Mouse (Mus musculus) ES-E14 (cell line): ENCODE measurements around the gene Gpr84. TPM values are rescaled to one million over a fixed set of nuclear protein-coding genes. Genes with fewer than 3 reads are reported as not detected.

ENCODE experiments used
- DNase-seq: peaks from one replicate; pipeline ENCODE4 v3.0.0-alpha.2; 2013; ENCODE audit warnings: low read depth, low spot score
- H3K27ac ChIP-seq: 2 replicates; pipeline ENCODE4 v1.5.1; 2012; ENCODE audit warnings: low read depth, mild to moderate bottlenecking, low read length, moderate library complexity, mixed read lengths; ENCODE audit not compliant: poor library complexity, insufficient read depth, severe bottlenecking
- H3K36me3 ChIP-seq: 2 replicates; pipeline ENCODE4 v1.6.1; 2012; ENCODE audit warnings: mild to moderate bottlenecking, low read length, moderate library complexity, mixed read lengths; ENCODE audit not compliant: control insufficient read depth, poor library complexity, insufficient read depth, severe bottlenecking
- H3K4me1 ChIP-seq, 2 experiments: fragments of 150-350 bp in 1 of 2; sonication (generic) in 1 of 2; 2 replicates each; pipeline ENCODE4 v1.6.1; 2012; ENCODE audit warnings: low read length in 2 of 2, mild to moderate bottlenecking in 1 of 2, mixed read lengths in 1 of 2; ENCODE audit not compliant: control insufficient read depth in 2 of 2, insufficient read depth in 2 of 2, poor library complexity in 1 of 2
- H3K4me3 ChIP-seq, 2 experiments: fragments of 150-350 bp in 1 of 2; sonication (generic) in 1 of 2; 2 replicates each; pipeline ENCODE4 v1.5.1; 2012; ENCODE audit warnings: low read length in 2 of 2, low read depth in 1 of 2, mild to moderate bottlenecking in 1 of 2, mixed read lengths in 1 of 2; ENCODE audit not compliant: insufficient read depth in 1 of 2, poor library complexity in 1 of 2, severe bottlenecking in 1 of 2
- H3K9ac ChIP-seq: 2 replicates; pipeline ENCODE4 v1.6.1; 2012; ENCODE audit warnings: low read depth, mild to moderate bottlenecking, low read length, mixed read lengths; ENCODE audit not compliant: poor library complexity, insufficient read depth, severe bottlenecking
- H3K9me3 ChIP-seq: fragments of 150-350 bp; sonication (generic); 2 replicates; pipeline ENCODE4 v1.6.1; 2012; ENCODE audit warnings: low read depth, mild to moderate bottlenecking, low read length; ENCODE audit not compliant: control insufficient read depth, insufficient read depth
- CHD2 ChIP-seq: IDR thresholded peaks from 2 replicates; pipeline ENCODE4 v1.6.1; 2014; ENCODE audit warnings: mild to moderate bottlenecking, low read depth, low read length, inconsistent platforms
- HCFC1 ChIP-seq: IDR thresholded peaks from 2 replicates; pipeline ENCODE4 v1.6.1; 2012; ENCODE audit warnings: low read length, inconsistent platforms, borderline replicate concordance; ENCODE audit not compliant: insufficient read depth
- MAFK ChIP-seq: IDR thresholded peaks from 2 replicates; pipeline ENCODE4 v1.6.1; 2014; ENCODE audit warnings: mild to moderate bottlenecking, low read depth, low read length, inconsistent platforms; ENCODE audit not compliant: insufficient read depth
- ZC3H11A ChIP-seq: IDR thresholded peaks from 2 replicates; pipeline ENCODE4 v1.6.1; 2012; ENCODE audit warnings: low read depth, mild to moderate bottlenecking, inconsistent platforms, low read length, borderline replicate concordance
- ZNF384 ChIP-seq: IDR thresholded peaks from 2 replicates; pipeline ENCODE4 v1.6.1; 2012; ENCODE audit warnings: low read depth, low read length, inconsistent platforms
- in situ Hi-C, 2 experiments: fragments of 600-800 bp; cut with MboI; formaldehyde crosslinking; loops; one replicate each; pipeline ENCODE4 v1.15.1; 2025; ENCODE audit warnings: low sequenced_read_pairs in 2 of 2, inconsistent platforms in 1 of 2; ENCODE audit not compliant: unreplicated experiment in 2 of 2
- total RNA-seq: library from RNA; depleted of rRNA; stranded (reverse); fragments of 300-350 nt; gene quantifications from 2 replicates; pipeline ENCODE4 v1.2.3, GENCODE M21; 2012

The Gpr84 gene
- total RNA-seq, 1 experiment: 0.40 TPM

DNA sequence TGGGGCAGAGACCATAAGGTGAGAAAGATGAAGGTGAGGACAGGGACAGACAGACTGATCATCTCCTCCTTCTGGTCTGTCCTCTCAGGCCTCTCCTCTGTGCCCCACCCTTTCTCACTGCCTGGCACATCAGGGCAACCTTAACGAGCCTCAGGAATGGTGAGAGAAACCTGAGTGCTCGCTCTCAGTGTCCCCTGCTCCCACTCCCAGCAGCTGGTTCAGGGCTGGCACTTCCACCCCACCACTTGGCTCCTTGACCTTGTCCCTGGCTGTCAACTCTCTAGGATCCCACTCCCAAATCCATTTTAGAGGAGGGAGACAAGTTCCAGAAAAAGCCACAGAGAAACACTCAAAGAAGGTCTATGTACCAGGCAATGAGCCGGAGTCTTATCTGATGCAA, 24.6 kb upstream of the Gpr84 start:
- Histone ChIP-seq H3K9me3 (no peaks in the 10 kb centered on the region), H3K4me1 (peaks cover 8 to 49% of the 10 kb centered on the region in 2 experiments), H3K9ac (no peak overlapping the region), H3K36me3 (no peaks in the 10 kb centered on the region), H3K27ac (no peak overlapping the region), H3K4me3 (no peak overlapping the region)
- in situ Hi-C loops: no loop called here
- TF ChIP-seq ZC3H11A (no peak), HCFC1 (no peak), ZNF384 (no peak), MAFK (no peak), CHD2 (no peak)
- DNase-seq: no peak

DNA sequence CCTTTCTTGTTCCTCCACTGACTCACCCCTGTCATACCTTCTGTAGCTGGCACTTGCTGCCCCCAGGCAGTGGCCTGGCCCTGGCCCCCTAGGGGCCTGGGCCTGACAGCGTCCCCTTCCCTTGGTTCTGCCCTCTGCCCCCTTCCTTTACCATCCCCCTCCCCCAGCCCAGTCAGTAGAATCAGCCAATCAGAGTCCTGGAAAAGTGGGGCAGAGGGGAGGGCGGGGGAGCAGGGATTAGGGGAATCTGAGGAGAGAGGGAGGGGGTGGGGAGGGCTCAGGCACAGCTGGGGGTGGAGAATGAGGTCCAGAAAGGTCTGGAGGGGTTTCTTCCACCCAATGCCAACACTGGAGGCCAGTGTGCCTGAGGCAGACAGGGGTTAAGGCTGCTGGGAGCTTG, 23.8 kb upstream of the Gpr84 start:
- Histone ChIP-seq H3K36me3 (no peaks in the 10 kb centered on the region), H3K9ac (no peak overlapping the region), H3K9me3 (no peaks in the 10 kb centered on the region), H3K27ac (no peak overlapping the region), H3K4me3 (no peak overlapping the region), H3K4me1 (peaks cover 8 to 49% of the 10 kb centered on the region in 2 experiments)
- in situ Hi-C loops: no loop called here
- DNase-seq: no peak
- no peak for TF ChIP-seq CHD2

DNA sequence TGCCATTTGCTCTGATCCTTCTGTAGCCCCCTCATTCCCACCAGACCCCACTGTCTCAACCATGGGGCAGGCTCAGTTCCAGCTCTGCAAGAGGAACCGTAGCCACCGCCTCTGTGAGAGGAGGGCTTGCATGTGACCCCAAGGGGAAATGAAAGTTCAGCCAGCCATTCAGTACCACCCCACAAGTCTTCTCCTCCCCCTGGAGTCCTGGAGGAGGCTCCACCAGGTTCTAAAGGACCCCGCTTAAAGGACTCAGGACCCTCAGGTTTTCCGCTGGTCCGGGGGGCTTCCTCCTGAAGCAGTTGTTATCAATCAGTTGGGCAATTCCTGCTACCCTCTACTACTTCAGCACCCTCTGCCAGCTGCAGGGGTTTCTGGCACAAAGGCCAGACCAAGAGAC, 23.3 kb upstream of the Gpr84 start:
- Histone ChIP-seq H3K27ac (no peak overlapping the region), H3K36me3 (no peaks in the 10 kb centered on the region), H3K4me1 (peaks cover 8 to 45% of the 10 kb centered on the region in 2 experiments), H3K9me3 (no peaks in the 10 kb centered on the region), H3K4me3 (no peak overlapping the region), H3K9ac (no peak overlapping the region)
- no peak for DNase-seq
- no peak for TF ChIP-seq CHD2
- TF ChIP-seq ZC3H11A: no peak
- no peak for TF ChIP-seq MAFK
- TF ChIP-seq HCFC1: no peak
- TF ChIP-seq ZNF384: no peak
- in situ Hi-C loops: no loop called here

DNA sequence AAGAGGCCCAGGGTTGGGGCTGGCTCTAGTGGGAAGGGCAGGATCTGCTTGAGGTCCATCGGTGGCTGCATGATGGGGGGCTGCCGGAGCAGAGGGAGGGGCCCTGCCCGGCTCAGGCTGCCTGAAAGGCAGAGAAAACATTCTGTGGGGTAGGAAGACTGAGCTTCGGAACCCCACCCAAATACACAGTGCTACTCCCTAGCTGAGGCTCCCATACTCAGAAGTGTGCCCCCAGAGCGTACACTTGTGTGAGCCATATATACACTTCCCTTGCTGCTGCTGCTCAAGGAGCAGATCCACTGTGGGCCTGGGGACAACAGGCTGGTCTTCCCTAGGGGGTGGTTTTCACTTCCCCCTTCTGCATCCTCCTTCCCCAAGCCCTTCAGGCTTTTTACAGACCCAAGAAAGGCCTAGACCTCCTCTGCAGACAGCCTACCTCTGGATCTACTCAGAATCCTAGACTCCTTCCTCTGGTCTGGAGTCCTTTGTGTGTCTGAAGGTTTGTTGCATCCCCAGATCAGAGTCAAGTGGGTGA, 22.7 kb upstream of the Gpr84 start:
- H3K9me3 ChIP-seq: no peaks in the 10 kb centered on the region
- DNase-seq: no peak
- H3K36me3 ChIP-seq: no peaks in the 10 kb centered on the region
- H3K4me3 ChIP-seq: no peak overlapping the region
- TF ChIP-seq HCFC1: no peak
- no peak for TF ChIP-seq MAFK
- no peak for TF ChIP-seq ZC3H11A
- TF ChIP-seq CHD2: no peak
- no peak for TF ChIP-seq ZNF384
- H3K4me1 ChIP-seq: peaks cover 4 to 39% of the 10 kb centered on the region in 2 experiments
- in situ Hi-C loops: no loop called here
- no peak overlapping the region for H3K27ac ChIP-seq
- H3K9ac ChIP-seq: no peak overlapping the region
